Mouse (Mus musculus) hindbrain, embryonic 15.5 days (tissue): Measurements from ENCODE around the gene Dzank1. TPM values are rescaled to one million over a fixed set of nuclear protein-coding genes. Genes with fewer than 3 reads are reported as not detected.

Experiments
- ATAC-seq: fragments of 200-750 bp; cut with Nextera tagmentation; 2 replicates; pipeline ENCODE4 v1.8.0; 2017; ENCODE audit warnings: low read depth, moderate number of reproducible peaks, moderate TSS enrichment; ENCODE audit not compliant: low FRiP score
- H3K27ac ChIP-seq: fragments of 300-500 bp; sonication (generic); replicated peaks from 2 replicates; pipeline ENCODE4 v1.5.1; 2015; ENCODE audit warnings: mild to moderate bottlenecking, inconsistent platforms
- H3K27me3 ChIP-seq: fragments of 300-500 bp; sonication (generic); 2 replicates; pipeline ENCODE4 v1.6.1; 2015; ENCODE audit warnings: control low read depth, inconsistent platforms
- H3K36me3 ChIP-seq: fragments of 300-500 bp; sonication (generic); 2 replicates; pipeline ENCODE4 v1.6.1; 2015; ENCODE audit warnings: control low read depth, inconsistent platforms
- H3K4me1 ChIP-seq: fragments of 300-500 bp; sonication (generic); replicated peaks from 2 replicates; pipeline ENCODE4 v1.6.1; 2015; ENCODE audit warnings: control low read depth, inconsistent platforms
- H3K4me2 ChIP-seq: fragments of 300-500 bp; sonication (generic); 2 replicates; pipeline ENCODE4 v1.6.1; 2015; ENCODE audit warnings: moderate library complexity, mild to moderate bottlenecking, inconsistent platforms
- H3K4me3 ChIP-seq: fragments of 300-500 bp; sonication (generic); 2 replicates; pipeline ENCODE4 v1.5.1; 2015; ENCODE audit warnings: mild to moderate bottlenecking, inconsistent platforms
- H3K9ac ChIP-seq: fragments of 300-500 bp; sonication (generic); 2 replicates; pipeline ENCODE4 v1.6.1; 2015; ENCODE audit warnings: inconsistent platforms
- H3K9me3 ChIP-seq: fragments of 300-500 bp; sonication (generic); 2 replicates; pipeline ENCODE4 v1.6.1; 2016; ENCODE audit warnings: control low read depth, inconsistent platforms
- WGBS: fragments of 180-500 bp; shearing (Covaris S2); methylation state at CpG from one replicate; pipeline ENCODE4 v1.1.7; 2015; 5-methylcytosine and 5-hydroxymethylcytosine counted together
- polyA plus RNA-seq: library from polyadenylated mRNA; unstranded; fragments of >200 nt; fragmentation: Nextera tagmentation; extraction: Ambion mirVana; gene quantifications from 2 replicates; pipeline ENCODE4 v1.2.1, GENCODE M21; 2015

The Dzank1 gene
- polyA plus RNA-seq, 1 experiment from 2014 or later, result 15.9 TPM

GRCm38 (mm10) chr2:144527821-144528174, 584 bp upstream of the Dzank1 start:
- WGBS, result under 1% methylated on average over 25 of the region's 25 CpGs
- Histone ChIP-seq H3K4me3 (peak overlapping the region; percentile 93), H3K4me1 (peaks cover 28% of the 10 kb centered on the region), H3K4me2 (peak overlapping the region; percentile 92), H3K36me3 (peaks cover 9% of the 10 kb centered on the region; the same call in 1 of the 2 replicates), H3K9ac (peak overlapping the region; percentile 86), H3K27ac (peak overlapping the region; percentile 99), H3K27me3 (no peaks in the 10 kb centered on the region), H3K9me3 (no peaks in the 10 kb centered on the region)
- peak; percentile 60; the same call in 1 of the 2 replicates for ATAC-seq

DNA sequence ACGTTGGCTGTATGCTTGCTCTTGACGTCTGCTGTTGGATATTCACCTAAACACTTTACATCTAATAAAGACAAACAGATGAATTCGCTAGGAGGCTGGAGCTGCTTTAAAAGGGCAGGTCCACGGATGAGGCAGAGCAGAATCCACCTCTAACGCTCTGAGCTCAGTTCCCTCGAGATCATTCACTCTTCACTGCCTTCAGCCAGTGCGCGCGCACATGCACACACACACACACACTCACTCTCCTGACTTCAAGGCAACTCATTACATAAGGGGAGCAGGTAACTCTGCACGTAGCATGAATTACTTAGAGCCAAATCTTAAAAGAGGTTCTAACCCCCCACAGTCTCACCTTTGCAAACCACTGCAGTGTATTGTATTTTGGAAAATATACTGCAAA, 1.4 kb downstream of the Dzank1 start:
- ATAC-seq, result no peak
- Histone ChIP-seq H3K9ac (peak overlapping the region; percentile 86; the same call in 1 of the 2 replicates), H3K27ac (no peak overlapping the region), H3K36me3 (peaks cover 10% of the 10 kb centered on the region; the same call in 1 of the 2 replicates), H3K9me3 (no peaks in the 10 kb centered on the region), H3K4me1 (peaks cover 28% of the 10 kb centered on the region), H3K4me3 (peak overlapping the region; percentile 93), H3K4me2 (peak overlapping the region; percentile 92), H3K27me3 (no peaks in the 10 kb centered on the region)
- 46% methylated on average over 10 of the region's 10 CpGs for WGBS

DNA sequence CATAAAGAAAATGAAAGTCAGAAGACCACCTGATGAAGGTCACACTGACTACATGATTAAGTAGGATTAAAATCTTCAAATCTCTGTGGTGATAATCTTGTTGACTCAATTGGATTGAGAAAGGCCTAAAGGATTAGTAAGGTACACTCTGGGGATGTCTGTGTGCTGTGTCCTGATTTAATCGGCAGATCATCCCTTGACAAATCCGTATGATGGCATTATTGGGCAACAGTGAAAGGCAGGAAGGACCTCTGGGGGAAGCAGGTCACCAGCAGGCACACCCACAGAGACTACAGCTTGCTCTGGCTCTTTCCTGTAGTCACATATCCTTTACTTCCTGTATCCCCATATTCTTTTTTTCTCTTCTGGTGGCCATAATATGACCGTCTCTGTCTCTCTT, 7.4 kb downstream of the Dzank1 start:
- ATAC-seq, result no peak
- Histone ChIP-seq H3K4me1 (no peaks in the 10 kb centered on the region), H3K9ac (no peak overlapping the region), H3K27me3 (no peaks in the 10 kb centered on the region), H3K4me3 (no peak overlapping the region), H3K27ac (no peak overlapping the region), H3K9me3 (no peaks in the 10 kb centered on the region), H3K36me3 (peaks cover 25% of the 10 kb centered on the region), H3K4me2 (no peak overlapping the region)
- 84% methylated on average over 3 of the region's 3 CpGs for WGBS

DNA sequence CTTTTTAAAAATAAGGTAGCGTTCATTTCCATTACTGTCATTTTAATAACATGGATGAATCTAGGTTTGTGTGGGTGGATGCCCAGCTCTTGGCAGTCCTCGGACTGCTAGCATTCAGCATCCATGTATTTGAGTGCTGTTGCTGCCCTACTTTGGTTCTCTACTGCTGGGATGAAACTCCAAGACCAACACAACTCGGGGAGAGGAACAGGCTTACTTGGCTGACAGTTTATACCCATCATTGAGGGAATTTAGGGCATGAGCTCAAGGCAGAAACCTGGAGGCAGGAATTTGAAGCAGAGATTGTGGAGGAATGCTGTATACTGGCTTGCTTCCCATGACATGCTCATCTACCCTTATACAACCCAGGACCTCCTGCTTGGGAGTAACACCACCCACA, 12.6 kb downstream of the Dzank1 start:
- no peak overlapping the region for H3K9ac ChIP-seq
- WGBS, result 91% methylated on average over 3 of the region's 3 CpGs
- H3K36me3 ChIP-seq, result peaks cover 24% of the 10 kb centered on the region
- H3K4me3 ChIP-seq, result no peak overlapping the region
- ATAC-seq, result no peak
- H3K9me3 ChIP-seq, result no peaks in the 10 kb centered on the region
- no peaks in the 10 kb centered on the region for H3K4me1 ChIP-seq
- H3K27me3 ChIP-seq, result no peaks in the 10 kb centered on the region
- H3K27ac ChIP-seq, result no peak overlapping the region
- no peak overlapping the region for H3K4me2 ChIP-seq

GRCm38 (mm10) chr2:144502134-144502533, 25.1 kb downstream of the Dzank1 start:
- 90% methylated on average over 6 of the region's 6 CpGs for WGBS
- Histone ChIP-seq H3K9me3 (no peaks in the 10 kb centered on the region), H3K4me2 (no peak overlapping the region), H3K36me3 (peaks cover 56% of the 10 kb centered on the region), H3K27me3 (no peaks in the 10 kb centered on the region), H3K4me1 (no peaks in the 10 kb centered on the region), H3K4me3 (no peak overlapping the region), H3K9ac (no peak overlapping the region), H3K27ac (no peak overlapping the region)
- no peak for ATAC-seq

- H3K4me2 ChIP-seq, result no peak overlapping the region
- 93% methylated on average over 5 of the region's 5 CpGs for WGBS
- no peaks in the 10 kb centered on the region for H3K9me3 ChIP-seq
- ATAC-seq, result no peak
- H3K4me1 ChIP-seq, result no peaks in the 10 kb centered on the region
- no peak overlapping the region for H3K27ac ChIP-seq
- no peak overlapping the region for H3K4me3 ChIP-seq
- no peak overlapping the region for H3K9ac ChIP-seq
- no peaks in the 10 kb centered on the region for H3K27me3 ChIP-seq
- peaks cover 43% of the 10 kb centered on the region for H3K36me3 ChIP-seq
Observed at GRCm38 (mm10) chr2:144489342-144489741, 37.9 kb downstream of the Dzank1 start.

DNA sequence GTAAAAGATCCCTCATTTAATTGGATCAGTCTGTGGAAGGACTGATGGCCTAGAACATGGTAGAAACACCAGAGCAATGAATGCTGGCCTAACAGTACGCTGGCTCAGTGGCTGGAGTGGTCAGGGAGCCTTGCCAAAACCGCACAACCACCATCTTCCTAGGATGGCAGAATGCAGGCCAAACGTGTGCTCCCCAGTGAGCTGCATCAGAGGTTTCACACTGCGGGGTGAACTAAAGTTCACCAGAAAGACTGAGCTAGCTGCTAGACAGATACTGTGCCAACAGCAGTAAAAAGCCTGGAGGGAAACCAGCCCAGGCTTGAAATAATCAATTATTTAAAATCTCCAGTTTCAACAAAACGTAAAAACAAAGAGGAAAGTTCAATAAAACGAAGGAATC, 39.7 kb downstream of the Dzank1 start:
- no peak overlapping the region for H3K4me2 ChIP-seq
- H3K4me1 ChIP-seq, result no peaks in the 10 kb centered on the region
- no peaks in the 10 kb centered on the region for H3K9me3 ChIP-seq
- 70% methylated on average over 6 of the region's 6 CpGs for WGBS
- peak; percentile 15; the same call in 1 of the 2 replicates for ATAC-seq
- H3K4me3 ChIP-seq, result no peak overlapping the region
- H3K9ac ChIP-seq, result no peak overlapping the region
- no peaks in the 10 kb centered on the region for H3K27me3 ChIP-seq
- no peak overlapping the region for H3K27ac ChIP-seq
- H3K36me3 ChIP-seq, result peaks cover 44% of the 10 kb centered on the region

DNA sequence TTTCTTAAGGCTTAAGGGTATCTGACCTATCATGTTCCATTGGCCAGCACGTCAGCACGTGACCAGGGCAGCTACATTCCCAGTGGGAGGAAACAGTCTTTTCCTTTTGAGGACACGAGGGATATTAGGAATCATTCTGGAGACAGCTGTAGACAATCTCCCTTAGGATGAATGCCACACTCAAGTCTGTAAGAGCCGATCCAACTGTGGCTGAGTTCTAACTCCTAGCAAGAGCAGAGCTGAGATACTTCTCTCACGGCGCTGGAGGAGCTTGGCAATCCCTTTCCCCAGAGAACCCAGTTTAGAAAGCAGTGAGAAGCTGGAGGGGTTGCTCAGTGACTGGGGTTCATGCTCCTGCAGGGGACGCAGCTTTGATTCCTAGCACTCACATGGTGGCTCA, 41.8 kb downstream of the Dzank1 start:
- 87% methylated on average over 7 of the region's 7 CpGs for WGBS

DNA sequence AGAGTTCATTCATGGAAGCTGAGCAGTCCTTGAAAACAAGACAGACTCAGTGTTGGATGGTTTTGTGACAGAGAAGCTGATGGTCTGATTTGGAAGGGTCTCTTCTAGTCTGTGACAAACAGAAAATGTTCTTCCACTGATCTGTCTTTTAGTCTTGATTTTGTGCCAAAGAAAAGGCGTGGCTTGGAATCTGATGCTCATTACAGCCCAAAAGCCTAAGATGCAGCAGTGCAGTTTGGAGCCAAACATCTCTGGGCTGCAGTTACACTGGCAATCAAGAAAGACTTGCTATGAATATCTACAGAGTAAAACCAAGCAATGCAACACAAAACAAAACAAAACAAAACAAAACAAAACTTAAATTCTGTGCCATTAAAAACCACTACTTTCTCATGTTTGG, 43.1 kb downstream of the Dzank1 start:
- WGBS, result 82% methylated on average over 1 of the region's 1 CpGs
- peaks cover 61% of the 10 kb centered on the region for H3K36me3 ChIP-seq

More for the DNA sequence above, 41.8 kb downstream of the Dzank1 start:
- no peak for ATAC-seq
- no peaks in the 10 kb centered on the region for H3K4me1 ChIP-seq
- no peak overlapping the region for H3K4me2 ChIP-seq
- no peak overlapping the region for H3K9ac ChIP-seq
- H3K27ac ChIP-seq, result no peak overlapping the region
- H3K9me3 ChIP-seq, result no peaks in the 10 kb centered on the region
- no peaks in the 10 kb centered on the region for H3K27me3 ChIP-seq
- no peak overlapping the region for H3K4me3 ChIP-seq
- H3K36me3 ChIP-seq, result peaks cover 56% of the 10 kb centered on the region

GRCm38 (mm10) chr2:144479421-144479820, 47.8 kb downstream of the Dzank1 start:
- no peak for ATAC-seq
- Histone ChIP-seq H3K36me3 (peaks cover 59% of the 10 kb centered on the region), H3K4me1 (no peaks in the 10 kb centered on the region), H3K9me3 (no peaks in the 10 kb centered on the region), H3K4me2 (no peak overlapping the region), H3K27me3 (no peaks in the 10 kb centered on the region), H3K9ac (no peak overlapping the region), H3K27ac (no peak overlapping the region), H3K4me3 (no peak overlapping the region)
- 82% methylated on average over 2 of the region's 2 CpGs for WGBS

More for the DNA sequence above, 43.1 kb downstream of the Dzank1 start:
- no peak for ATAC-seq
- Histone ChIP-seq H3K4me3 (no peak overlapping the region), H3K9ac (no peak overlapping the region), H3K27me3 (no peaks in the 10 kb centered on the region), H3K9me3 (no peaks in the 10 kb centered on the region), H3K27ac (no peak overlapping the region), H3K4me1 (no peaks in the 10 kb centered on the region), H3K4me2 (no peak overlapping the region)

DNA sequence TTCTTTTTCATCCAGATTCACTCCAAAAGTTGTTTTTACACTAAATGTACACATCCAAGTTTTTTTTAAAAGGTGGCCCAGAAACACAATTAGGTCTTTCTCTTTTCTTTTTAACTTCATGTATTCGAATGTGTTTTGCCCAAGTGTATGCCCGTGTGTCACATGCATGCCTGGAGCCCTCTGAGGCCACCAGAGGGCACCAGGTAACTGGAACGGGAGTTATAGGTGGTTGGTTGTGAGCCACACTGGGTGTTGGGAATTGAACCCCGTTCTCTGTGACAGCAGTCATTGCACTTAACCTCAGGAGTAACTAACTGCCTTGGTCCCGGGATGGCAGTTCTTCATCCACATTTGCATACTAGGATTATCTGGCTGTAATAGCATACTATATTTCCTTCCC, 60.0 kb downstream of the Dzank1 start:
- Histone ChIP-seq H3K9me3 (no peaks in the 10 kb centered on the region), H3K4me1 (no peaks in the 10 kb centered on the region), H3K27ac (no peak overlapping the region), H3K27me3 (no peaks in the 10 kb centered on the region), H3K4me2 (no peak overlapping the region), H3K36me3 (peaks cover 16% of the 10 kb centered on the region), H3K9ac (no peak overlapping the region), H3K4me3 (no peak overlapping the region)
- WGBS, result 69% methylated on average over 5 of the region's 5 CpGs
- ATAC-seq, result no peak

DNA sequence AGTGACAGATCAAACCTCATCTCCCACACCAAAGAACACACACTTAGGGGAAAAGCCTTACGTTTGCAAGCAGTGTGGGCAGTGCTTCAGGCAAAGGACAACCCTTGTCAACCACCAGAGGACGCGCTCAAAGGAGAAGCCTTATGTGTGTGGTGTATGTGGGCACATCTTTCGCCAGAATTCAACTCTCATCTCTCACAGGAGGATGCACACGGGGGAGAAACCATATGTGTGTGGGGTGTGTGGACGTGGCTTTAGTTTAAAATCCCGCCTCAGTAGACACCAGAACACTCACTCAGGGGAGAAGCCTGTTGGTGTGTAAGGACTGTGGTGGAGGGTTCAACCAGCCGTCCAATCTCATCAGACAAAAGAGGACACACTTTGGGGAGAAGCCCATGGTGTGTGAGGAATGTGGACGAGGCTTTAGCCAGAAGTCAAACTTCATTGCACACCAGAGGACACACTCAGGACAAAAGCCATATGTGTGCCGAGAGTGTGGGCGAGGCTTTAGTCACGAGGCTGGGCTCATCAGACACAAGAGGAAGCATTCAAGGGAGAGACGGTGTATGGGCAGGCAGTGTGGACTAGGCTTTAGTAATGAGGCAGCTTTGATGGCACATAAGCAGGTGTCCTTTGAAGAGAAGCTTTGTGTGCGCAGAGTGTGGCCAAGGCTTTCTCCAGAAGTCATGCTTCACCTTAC, 61.2 kb downstream of the Dzank1 start:
- Histone ChIP-seq H3K4me3 (no peak overlapping the region), H3K36me3 (peaks cover 11% of the 10 kb centered on the region), H3K4me2 (no peak overlapping the region), H3K9me3 (no peaks in the 10 kb centered on the region), H3K9ac (no peak overlapping the region), H3K27me3 (no peaks in the 10 kb centered on the region), H3K27ac (no peak overlapping the region), H3K4me1 (no peaks in the 10 kb centered on the region)
- ATAC-seq, result no peak
- 81% methylated on average over 14 of the region's 14 CpGs for WGBS
